Mouse (Mus musculus) lung, embryonic 16.5 days (tissue): ENCODE results near the gene Zdhhc3. TPM values are rescaled to one million over a fixed set of nuclear protein-coding genes. Genes with fewer than 3 reads are reported as not detected.

ENCODE experiments used
- ATAC-seq: fragments of 200-750 bp; cut with Nextera tagmentation; 2 replicates; pipeline ENCODE4 v1.8.0; 2017; ENCODE audit warnings: low read depth, mild to moderate bottlenecking, moderate library complexity
- H3K27ac ChIP-seq: fragments of 300-500 bp; sonication (generic); 2 replicates; pipeline ENCODE4 v1.5.1; 2014; ENCODE audit warnings: mild to moderate bottlenecking, control low read depth, low read length
- H3K27me3 ChIP-seq: fragments of 300-500 bp; sonication (generic); 2 replicates; pipeline ENCODE4 v1.6.1; 2014; ENCODE audit warnings: low read depth, low read length, mixed read lengths; ENCODE audit not compliant: control insufficient read depth, insufficient read depth
- H3K36me3 ChIP-seq: fragments of 300-500 bp; sonication (generic); 2 replicates; pipeline ENCODE4 v1.6.1; 2014; ENCODE audit warnings: low read length; ENCODE audit not compliant: control insufficient read depth, insufficient read depth
- H3K4me1 ChIP-seq: fragments of 300-500 bp; sonication (generic); replicated peaks from 2 replicates; pipeline ENCODE4 v1.6.1; 2014; ENCODE audit warnings: low read length, mixed read lengths; ENCODE audit not compliant: control insufficient read depth, insufficient read depth
- H3K4me2 ChIP-seq: fragments of 300-500 bp; sonication (generic); 2 replicates; pipeline ENCODE4 v1.6.1; 2014; ENCODE audit warnings: low read depth, low read length, control low read depth
- H3K4me3 ChIP-seq: fragments of 300-500 bp; sonication (generic); 2 replicates; pipeline ENCODE4 v1.5.1; 2014; ENCODE audit warnings: mild to moderate bottlenecking, low read length, control low read depth
- H3K9ac ChIP-seq: fragments of 300-500 bp; sonication (generic); 2 replicates; pipeline ENCODE4 v1.6.1; 2014; ENCODE audit warnings: low read length, control low read depth
- H3K9me3 ChIP-seq: fragments of 300-500 bp; sonication (generic); 2 replicates; pipeline ENCODE4 v1.6.1; 2016; ENCODE audit warnings: low read length; ENCODE audit not compliant: control insufficient read depth
- WGBS: fragments of 180-500 bp; shearing (Covaris S2); extraction: QIAGEN DNeasy Blood & Tissue Kit; methylation state at CpG from one replicate; pipeline ENCODE4 v1.1.7; 2014; 5-methylcytosine and 5-hydroxymethylcytosine counted together
- polyA plus RNA-seq: library from polyadenylated mRNA; unstranded; fragments of >200 nt; fragmentation: Nextera tagmentation; extraction: Ambion mirVana; gene quantifications from 2 replicates; pipeline ENCODE4 v1.2.1, GENCODE M21; 2015

The Zdhhc3 gene
- polyA plus RNA-seq, 1 experiment from 2014 or later, result 74.6 TPM

GRCm38 (mm10) chr9:123099631-123100455 lies 13.2 kb downstream of the Zdhhc3 start:
- 88% methylated on average over 16 of the region's 16 CpGs for WGBS
- H3K4me2 ChIP-seq, result no peak overlapping the region
- ATAC-seq, result no peak
- H3K9me3 ChIP-seq, result no peaks in the 10 kb centered on the region
- no peak overlapping the region for H3K4me3 ChIP-seq
- H3K4me1 ChIP-seq, result no peaks in the 10 kb centered on the region
- no peak overlapping the region for H3K9ac ChIP-seq
- no peaks in the 10 kb centered on the region for H3K27me3 ChIP-seq
- H3K27ac ChIP-seq, result no peak overlapping the region
- H3K36me3 ChIP-seq, result peaks cover 30% of the 10 kb centered on the region

- Histone ChIP-seq H3K27ac (no peak overlapping the region), H3K27me3 (no peaks in the 10 kb centered on the region), H3K4me1 (no peaks in the 10 kb centered on the region), H3K9me3 (no peaks in the 10 kb centered on the region), H3K4me2 (no peak overlapping the region), H3K36me3 (peaks cover 45% of the 10 kb centered on the region), H3K4me3 (no peak overlapping the region), H3K9ac (no peak overlapping the region)
- no peak for ATAC-seq
- 83% methylated on average over 4 of the region's 4 CpGs for WGBS
These were observed 22.2 kb downstream of the Zdhhc3 start for GRCm38 (mm10) chr9:123090844-123091243.

GRCm38 (mm10) chr9:123087558-123087957 lies 25.4 kb downstream of the Zdhhc3 start:
- Histone ChIP-seq H3K27ac (no peak overlapping the region), H3K4me1 (no peaks in the 10 kb centered on the region), H3K36me3 (peaks cover 39% of the 10 kb centered on the region), H3K9me3 (no peaks in the 10 kb centered on the region), H3K4me2 (no peak overlapping the region), H3K4me3 (no peak overlapping the region), H3K9ac (no peak overlapping the region), H3K27me3 (no peaks in the 10 kb centered on the region)
- 50% methylated on average over 3 of the region's 3 CpGs for WGBS
- no peak for ATAC-seq

GRCm38 (mm10) chr9:123085373-123085772 lies 27.6 kb downstream of the Zdhhc3 start:
- Histone ChIP-seq H3K4me1 (no peaks in the 10 kb centered on the region), H3K9me3 (no peaks in the 10 kb centered on the region), H3K27ac (no peak overlapping the region; the same call in 1 of the 2 replicates), H3K4me2 (no peak overlapping the region), H3K9ac (no peak overlapping the region), H3K27me3 (no peaks in the 10 kb centered on the region), H3K36me3 (peaks cover 42% of the 10 kb centered on the region), H3K4me3 (no peak overlapping the region)
- ATAC-seq, result peak; percentile 91
- 51% methylated on average over 1 of the region's 1 CpGs for WGBS

GRCm38 (mm10) chr9:123080796-123081195 lies 32.2 kb downstream of the Zdhhc3 start:
- ATAC-seq, result no peak
- H3K9me3 ChIP-seq, result no peaks in the 10 kb centered on the region
- peaks cover 31% of the 10 kb centered on the region for H3K36me3 ChIP-seq
- H3K4me3 ChIP-seq, result no peak overlapping the region
- WGBS, result 77% methylated on average over 1 of the region's 1 CpGs
- no peak overlapping the region for H3K9ac ChIP-seq
- H3K27ac ChIP-seq, result no peak overlapping the region
- no peak overlapping the region for H3K4me2 ChIP-seq
- H3K4me1 ChIP-seq, result no peaks in the 10 kb centered on the region
- H3K27me3 ChIP-seq, result no peaks in the 10 kb centered on the region

GRCm38 (mm10) chr9:123080355-123080754 lies 32.6 kb downstream of the Zdhhc3 start:
- H3K4me2 ChIP-seq, result no peak overlapping the region
- no peak overlapping the region for H3K9ac ChIP-seq
- no peak overlapping the region for H3K4me3 ChIP-seq
- H3K27ac ChIP-seq, result no peak overlapping the region
- peaks cover 28% of the 10 kb centered on the region for H3K36me3 ChIP-seq
- no peaks in the 10 kb centered on the region for H3K4me1 ChIP-seq
- no peaks in the 10 kb centered on the region for H3K27me3 ChIP-seq
- no peaks in the 10 kb centered on the region for H3K9me3 ChIP-seq
- 84% methylated on average over 7 of the region's 7 CpGs for WGBS
- no peak for ATAC-seq

GRCm38 (mm10) chr9:123079149-123079548 lies 33.9 kb downstream of the Zdhhc3 start:
- Histone ChIP-seq H3K9me3 (no peaks in the 10 kb centered on the region), H3K36me3 (peaks cover 29% of the 10 kb centered on the region), H3K4me3 (no peak overlapping the region), H3K4me1 (no peaks in the 10 kb centered on the region), H3K4me2 (no peak overlapping the region), H3K9ac (no peak overlapping the region), H3K27me3 (no peaks in the 10 kb centered on the region), H3K27ac (no peak overlapping the region)
- ATAC-seq, result no peak
- 83% methylated on average over 5 of the region's 5 CpGs for WGBS

GRCm38 (mm10) chr9:123060172-123060571 lies 52.8 kb downstream of the Zdhhc3 start:
- Histone ChIP-seq H3K9ac (no peak overlapping the region), H3K4me1 (no peaks in the 10 kb centered on the region), H3K4me3 (no peak overlapping the region), H3K4me2 (no peak overlapping the region), H3K36me3 (no peaks in the 10 kb centered on the region), H3K27ac (no peak overlapping the region), H3K27me3 (no peaks in the 10 kb centered on the region), H3K9me3 (no peaks in the 10 kb centered on the region)
- 72% methylated on average over 3 of the region's 3 CpGs for WGBS
- no peak for ATAC-seq

GRCm38 (mm10) chr9:123058724-123059292 lies 54.2 kb downstream of the Zdhhc3 start:
- H3K36me3 ChIP-seq, result no peaks in the 10 kb centered on the region
- no peak overlapping the region for H3K4me2 ChIP-seq
- no peak overlapping the region for H3K27ac ChIP-seq
- no peak overlapping the region for H3K4me3 ChIP-seq
- no peak overlapping the region for H3K9ac ChIP-seq
- no peaks in the 10 kb centered on the region for H3K4me1 ChIP-seq
- H3K27me3 ChIP-seq, result no peaks in the 10 kb centered on the region
- ATAC-seq, result no peak
- no peaks in the 10 kb centered on the region for H3K9me3 ChIP-seq
